Mouse (Mus musculus) ES-Bruce4 (cell line): Measurements from ENCODE around the gene Bpifc. TPM values are rescaled to one million over a fixed set of nuclear protein-coding genes. Genes with fewer than 3 reads are reported as not detected.

Experiments
- H3K27ac ChIP-seq: 2 replicates; pipeline ENCODE4 v1.5.1; 2012; ENCODE audit warnings: low read length, inconsistent platforms; ENCODE audit not compliant: insufficient read depth
- H3K27me3 ChIP-seq: 2 replicates; pipeline ENCODE4 v1.6.1; 2012; ENCODE audit warnings: mild to moderate bottlenecking, low read length, inconsistent platforms; ENCODE audit not compliant: control insufficient read depth, poor library complexity, insufficient read depth, severe bottlenecking
- H3K36me3 ChIP-seq: 2 replicates; pipeline ENCODE4 v1.6.1; 2012; ENCODE audit warnings: inconsistent platforms, mild to moderate bottlenecking, low read length, moderate library complexity; ENCODE audit not compliant: control insufficient read depth, poor library complexity, insufficient read depth, severe bottlenecking
- H3K4me1 ChIP-seq: one replicate; pipeline ENCODE4 v1.8.1; 2011; ENCODE audit warnings: low read length; ENCODE audit not compliant: control insufficient read depth, insufficient read depth
- H3K4me3 ChIP-seq: 2 replicates; pipeline ENCODE4 v1.5.1; 2011; ENCODE audit warnings: low read depth, mild to moderate bottlenecking, low read length
- H3K9ac ChIP-seq: 2 replicates; pipeline ENCODE4 v1.6.1; 2012; ENCODE audit warnings: low read depth, mild to moderate bottlenecking, inconsistent platforms; ENCODE audit not compliant: poor library complexity, severe bottlenecking
- H3K9me3 ChIP-seq: replicated peaks from 2 replicates; pipeline ENCODE4 v1.6.1; 2012; ENCODE audit warnings: mild to moderate bottlenecking, low read length, inconsistent platforms; ENCODE audit not compliant: control insufficient read depth, poor library complexity, insufficient read depth, severe bottlenecking
- CTCF ChIP-seq: IDR thresholded peaks from one replicate; pipeline ENCODE4 v1.8.1; 2011; ENCODE audit warnings: low read depth, low read length
- EP300 ChIP-seq: IDR thresholded peaks from 2 replicates; pipeline ENCODE4 v1.6.1; 2011; ENCODE audit warnings: low read depth, low read length; ENCODE audit not compliant: insufficient read depth
- POLR2A ChIP-seq: IDR thresholded peaks from one replicate; pipeline ENCODE4 v1.8.1; 2011; ENCODE audit warnings: low read length; ENCODE audit not compliant: insufficient read depth
- polyA plus RNA-seq: library from polyadenylated mRNA; stranded (reverse); fragments of >200 nt; gene quantifications from 2 replicates; pipeline ENCODE4 v1.2.4, GENCODE M21; 2011; ENCODE audit warnings: low read depth; ENCODE audit not compliant: missing spikeins, insufficient read depth, insufficient read length

Bpifc gene
- polyA plus RNA-seq, 1 experiment = not detected

DNA sequence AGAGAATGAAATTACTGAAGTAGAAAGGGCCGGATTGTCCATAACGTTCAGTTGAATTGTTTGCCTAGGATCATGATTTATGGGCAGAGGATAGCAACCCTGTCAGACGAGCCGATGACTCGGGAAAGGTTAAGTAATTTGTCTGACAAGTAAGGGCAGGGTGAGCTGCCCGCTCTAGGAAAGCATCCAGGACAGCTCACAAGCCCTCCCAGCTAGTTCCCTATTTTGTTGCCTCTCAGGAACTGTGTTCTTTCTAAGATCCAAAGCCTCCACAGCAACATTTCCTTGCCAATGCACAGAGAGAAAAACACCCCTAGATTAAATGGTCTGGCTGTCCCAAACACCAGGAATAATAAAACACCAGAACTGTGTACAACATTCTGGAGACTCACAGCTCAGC lies 1.1 kb downstream of the Bpifc start:
- no peak for TF ChIP-seq POLR2A
- H3K27me3 ChIP-seq = no peaks in the 10 kb centered on the region
- H3K27ac ChIP-seq = no peak overlapping the region
- H3K36me3 ChIP-seq = no peaks in the 10 kb centered on the region
- no peak overlapping the region for H3K4me3 ChIP-seq
- no peak overlapping the region for H3K9ac ChIP-seq
- H3K4me1 ChIP-seq = no peaks in the 10 kb centered on the region
- no peaks in the 10 kb centered on the region for H3K9me3 ChIP-seq

- H3K4me3 ChIP-seq = no peak overlapping the region
- H3K4me1 ChIP-seq = no peaks in the 10 kb centered on the region
- H3K27ac ChIP-seq = no peak overlapping the region
- H3K36me3 ChIP-seq = no peaks in the 10 kb centered on the region
- no peaks in the 10 kb centered on the region for H3K9me3 ChIP-seq
- TF ChIP-seq EP300 (no peak), POLR2A (no peak), CTCF (no peak)
- no peaks in the 10 kb centered on the region for H3K27me3 ChIP-seq
- H3K9ac ChIP-seq = no peak overlapping the region
Measured at GRCm38 (mm10) chr10:86009688-86010087, 2.0 kb downstream of the Bpifc start.

DNA sequence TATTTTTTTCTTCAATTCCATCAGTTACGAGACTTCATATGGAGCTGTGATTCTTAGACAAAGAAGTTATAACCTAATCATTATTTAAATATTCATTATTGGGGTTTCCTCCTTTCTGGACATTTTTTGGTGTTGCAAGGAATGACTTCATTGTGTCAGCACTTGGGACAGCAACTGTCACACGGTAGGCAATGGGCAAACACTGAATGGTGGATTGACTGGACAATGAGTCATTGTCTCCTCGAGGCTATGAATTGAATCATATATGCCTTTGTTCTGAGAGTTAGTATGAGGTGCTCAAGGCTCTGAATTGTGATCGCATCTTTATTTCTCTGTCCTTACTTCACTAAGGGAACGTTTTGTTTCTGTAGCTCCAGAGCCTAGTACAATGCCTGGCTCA lies 5.2 kb downstream of the Bpifc start:
- Histone ChIP-seq H3K9ac (no peak overlapping the region), H3K27ac (no peak overlapping the region), H3K36me3 (no peaks in the 10 kb centered on the region), H3K4me1 (no peaks in the 10 kb centered on the region), H3K4me3 (no peak overlapping the region), H3K9me3 (no peaks in the 10 kb centered on the region), H3K27me3 (no peaks in the 10 kb centered on the region)
- TF ChIP-seq POLR2A (no peak), EP300 (no peak), CTCF (no peak)

GRCm38 (mm10) chr10:86000447-86000846 lies 11.2 kb downstream of the Bpifc start:
- no peak overlapping the region for H3K27ac ChIP-seq
- no peaks in the 10 kb centered on the region for H3K4me1 ChIP-seq
- H3K4me3 ChIP-seq = no peak overlapping the region
- TF ChIP-seq CTCF (no peak), POLR2A (no peak), EP300 (no peak)
- H3K36me3 ChIP-seq = no peaks in the 10 kb centered on the region
- H3K9me3 ChIP-seq = no peaks in the 10 kb centered on the region
- H3K9ac ChIP-seq = no peak overlapping the region
- H3K27me3 ChIP-seq = no peaks in the 10 kb centered on the region

GRCm38 (mm10) chr10:85994543-85995104 lies 17.1 kb downstream of the Bpifc start:
- no peaks in the 10 kb centered on the region for H3K4me1 ChIP-seq
- H3K27me3 ChIP-seq = no peaks in the 10 kb centered on the region
- no peaks in the 10 kb centered on the region for H3K9me3 ChIP-seq
- H3K36me3 ChIP-seq = no peaks in the 10 kb centered on the region
- no peak overlapping the region for H3K27ac ChIP-seq
- no peak overlapping the region for H3K9ac ChIP-seq
- no peak overlapping the region for H3K4me3 ChIP-seq
- TF ChIP-seq EP300 = no peak
- TF ChIP-seq POLR2A = no peak
- no peak for TF ChIP-seq CTCF

GRCm38 (mm10) chr10:85993836-85994235 lies 17.9 kb downstream of the Bpifc start:
- no peak overlapping the region for H3K27ac ChIP-seq
- no peaks in the 10 kb centered on the region for H3K27me3 ChIP-seq
- H3K4me3 ChIP-seq = no peak overlapping the region
- H3K36me3 ChIP-seq = no peaks in the 10 kb centered on the region
- TF ChIP-seq CTCF = no peak
- no peak for TF ChIP-seq EP300
- no peak for TF ChIP-seq POLR2A
- H3K4me1 ChIP-seq = no peaks in the 10 kb centered on the region
- no peaks in the 10 kb centered on the region for H3K9me3 ChIP-seq
- no peak overlapping the region for H3K9ac ChIP-seq
